Comparison of ENCODE assay signal across 8 mouse cellular contexts in the genomic region with DNA sequence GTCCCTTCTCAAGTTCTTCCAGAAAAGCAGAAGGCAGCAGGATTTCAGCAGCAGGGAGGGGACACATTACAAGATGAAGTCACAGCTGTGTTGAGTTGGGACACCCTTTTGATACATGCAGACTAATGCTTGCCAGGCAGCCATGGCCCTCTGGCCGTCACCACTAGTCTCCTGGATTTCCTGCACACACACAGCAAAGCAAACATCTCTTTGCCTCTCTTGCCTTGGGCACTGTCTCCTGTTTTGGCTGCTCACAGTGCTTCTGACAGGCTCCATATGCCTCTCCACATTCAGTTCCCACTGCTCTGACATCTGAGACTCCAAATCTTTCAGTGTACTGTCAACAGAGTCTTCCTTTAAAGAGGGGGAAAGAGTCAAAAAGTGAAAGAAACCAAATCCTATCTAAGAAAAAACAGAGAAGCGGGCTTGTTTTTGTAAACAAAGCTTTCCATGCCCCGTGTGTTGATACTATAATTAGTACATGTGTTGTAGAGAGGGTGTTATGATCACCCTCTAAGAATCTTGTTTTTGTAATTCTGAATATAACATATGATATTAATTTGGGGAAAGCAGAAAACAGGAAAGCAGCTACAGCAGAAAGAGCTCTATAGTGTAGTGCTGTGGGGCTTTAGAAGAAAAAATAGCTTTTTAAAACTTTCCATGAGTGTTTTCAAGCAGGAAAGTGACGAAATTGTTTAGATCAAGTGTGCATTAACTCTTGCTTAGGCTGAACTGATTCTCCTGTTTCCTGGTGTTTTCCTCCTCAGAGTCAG.
DNase-seq lines count a peak whose midpoint lies in the region; ATAC-seq lines count a peak whose summit lies in the region.

No protein-coding gene starts in this region.

- ATAC-seq in frontal cortex, adult (ENCODE audit: low TSS enrichment) = peak; percentile 84

- DNase-seq in frontal cortex, postnatal 25 days (ENCODE audit: low spot score in 2 of 2) = no peak
- peak; percentile 10 for DNase-seq in urinary bladder, postnatal 14 days (ENCODE audit: low spot score)
- no peak for DNase-seq in urinary bladder, postnatal 4 days (ENCODE audit: low spot score in 2 of 2)
- peak; percentile 6 to 17 for DNase-seq in layer of hippocampus, postnatal 10 days (ENCODE audit: low spot score in 2 of 2)
- no peak for DNase-seq in adrenal gland, adult 2 months
- no peak for DNase-seq in cerebellum, adult 9-10 months
- no peak for DNase-seq in urinary bladder, postnatal 10 days (ENCODE audit: low spot score)

Comparison
In these comparisons a context has a peak if more than half of its experiments do, and no peak if none do; other contexts are left out.
1. DNase-seq: peak in urinary bladder, postnatal 14 days (single experiment) and layer of hippocampus, postnatal 10 days (2 of 2); none in frontal cortex, postnatal 25 days (0 of 2), urinary bladder, postnatal 4 days (0 of 2), adrenal gland, adult 2 months (single experiment), cerebellum, adult 9-10 months (single experiment) and urinary bladder, postnatal 10 days (single experiment).